Mouse (Mus musculus) layer of hippocampus, adult 11-12 months (tissue): ENCODE results near the gene Txnip.

Experiments
- DNase-seq: peaks from one replicate; pipeline ENCODE4 v3.0.0; 2022; ENCODE audit warnings: low spot score

The Txnip gene

GRCm38 (mm10) chr3:96551890-96552289 is 5.9 kb upstream of the Txnip start:
- DNase-seq, result no peak

DNA sequence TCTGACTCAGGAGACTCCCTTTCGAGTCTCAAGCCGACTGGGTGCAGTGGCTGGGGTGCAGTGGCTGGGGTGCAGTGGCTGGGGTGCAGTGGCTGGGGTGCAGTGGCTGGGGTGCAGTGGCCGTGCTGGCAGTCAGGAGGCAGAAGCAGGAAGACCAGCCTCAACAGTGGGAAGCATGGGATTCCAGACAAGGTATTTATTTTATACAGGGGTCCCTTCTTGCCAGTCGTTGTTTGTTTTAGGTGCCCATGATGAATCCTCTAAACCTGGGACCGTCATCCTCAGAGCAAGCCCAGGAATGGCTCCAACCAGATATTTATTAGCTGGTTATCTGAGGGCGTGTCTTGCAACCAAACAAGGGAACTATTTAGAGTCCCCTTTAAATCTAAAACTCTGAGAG is 4.2 kb upstream of the Txnip start:
- no peak for DNase-seq

DNA sequence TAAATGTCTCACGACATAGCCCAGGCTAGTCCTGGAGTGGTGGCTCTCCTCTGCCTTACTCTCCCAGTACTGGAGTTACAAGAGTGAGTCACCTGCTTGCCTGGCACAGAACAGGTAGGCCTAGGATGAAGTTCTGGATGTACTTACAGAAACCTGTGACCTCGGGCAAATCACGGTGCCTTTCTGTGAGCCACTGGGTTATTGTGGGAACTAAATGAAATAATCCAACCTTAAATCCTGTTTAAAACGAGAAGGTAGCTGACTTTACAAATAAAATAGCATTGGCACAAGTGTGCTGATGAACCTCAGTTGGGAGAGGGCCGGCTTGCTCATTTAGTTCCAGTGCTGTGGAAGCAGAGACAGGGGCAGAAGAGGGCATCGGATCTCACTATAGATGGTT is 3.5 kb upstream of the Txnip start:
- no peak for DNase-seq

DNA sequence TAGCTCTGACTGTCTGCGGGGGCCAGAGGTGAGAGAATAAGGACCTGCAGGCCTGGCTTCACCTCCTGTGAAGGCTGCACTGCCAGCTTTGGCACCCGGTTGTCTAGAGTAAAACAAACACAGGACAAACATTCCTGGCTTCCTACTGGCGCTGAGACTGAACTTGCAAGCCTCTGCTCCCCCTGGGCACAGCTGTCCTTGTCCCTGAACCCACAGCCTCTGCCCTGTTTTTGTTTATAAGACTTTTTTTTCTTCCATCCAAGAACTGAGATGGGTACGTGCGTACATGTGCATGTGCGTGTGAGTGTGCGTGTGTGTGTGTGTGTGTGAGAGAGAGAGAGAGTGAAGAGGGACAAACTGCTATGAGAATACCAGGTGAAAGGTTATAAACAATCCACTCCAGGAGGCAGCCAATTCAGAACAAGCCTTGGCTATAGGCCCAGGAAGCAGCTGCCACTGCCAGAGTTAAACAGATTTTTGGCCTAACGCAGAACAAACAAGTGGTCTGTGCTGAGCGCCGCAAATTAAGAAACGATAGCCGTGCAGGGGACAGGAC is 2.6 kb upstream of the Txnip start:
- peak; percentile 64 for DNase-seq

DNA sequence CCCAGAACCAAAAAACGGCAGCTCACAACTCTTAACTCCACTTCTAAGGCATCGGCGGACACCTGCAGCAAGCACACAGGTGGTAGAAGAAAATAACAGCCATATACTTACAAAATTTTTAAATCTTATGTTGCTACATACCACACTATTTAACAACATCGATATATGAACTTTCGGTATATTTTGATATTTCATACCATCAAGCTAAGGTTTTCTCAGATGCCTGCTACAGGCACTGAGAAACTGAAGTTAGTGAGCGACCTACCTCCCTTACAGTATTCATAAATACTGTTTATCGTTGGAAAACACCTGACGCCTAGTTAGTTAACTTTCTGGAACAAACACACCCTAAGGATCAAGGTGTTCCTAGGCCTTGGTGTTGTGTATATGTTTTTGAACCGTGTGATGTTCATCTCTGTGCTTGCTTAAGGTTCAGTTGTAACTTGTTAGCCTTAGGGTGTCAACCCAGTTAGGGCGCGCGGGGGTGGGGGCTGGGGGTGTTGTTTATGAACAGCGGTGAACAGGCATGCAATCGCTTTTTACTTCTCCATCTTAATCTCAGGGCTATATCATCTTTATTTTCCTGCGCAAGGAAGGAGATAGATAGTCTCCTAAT is 1.6 kb upstream of the Txnip start:
- no peak for DNase-seq

DNA sequence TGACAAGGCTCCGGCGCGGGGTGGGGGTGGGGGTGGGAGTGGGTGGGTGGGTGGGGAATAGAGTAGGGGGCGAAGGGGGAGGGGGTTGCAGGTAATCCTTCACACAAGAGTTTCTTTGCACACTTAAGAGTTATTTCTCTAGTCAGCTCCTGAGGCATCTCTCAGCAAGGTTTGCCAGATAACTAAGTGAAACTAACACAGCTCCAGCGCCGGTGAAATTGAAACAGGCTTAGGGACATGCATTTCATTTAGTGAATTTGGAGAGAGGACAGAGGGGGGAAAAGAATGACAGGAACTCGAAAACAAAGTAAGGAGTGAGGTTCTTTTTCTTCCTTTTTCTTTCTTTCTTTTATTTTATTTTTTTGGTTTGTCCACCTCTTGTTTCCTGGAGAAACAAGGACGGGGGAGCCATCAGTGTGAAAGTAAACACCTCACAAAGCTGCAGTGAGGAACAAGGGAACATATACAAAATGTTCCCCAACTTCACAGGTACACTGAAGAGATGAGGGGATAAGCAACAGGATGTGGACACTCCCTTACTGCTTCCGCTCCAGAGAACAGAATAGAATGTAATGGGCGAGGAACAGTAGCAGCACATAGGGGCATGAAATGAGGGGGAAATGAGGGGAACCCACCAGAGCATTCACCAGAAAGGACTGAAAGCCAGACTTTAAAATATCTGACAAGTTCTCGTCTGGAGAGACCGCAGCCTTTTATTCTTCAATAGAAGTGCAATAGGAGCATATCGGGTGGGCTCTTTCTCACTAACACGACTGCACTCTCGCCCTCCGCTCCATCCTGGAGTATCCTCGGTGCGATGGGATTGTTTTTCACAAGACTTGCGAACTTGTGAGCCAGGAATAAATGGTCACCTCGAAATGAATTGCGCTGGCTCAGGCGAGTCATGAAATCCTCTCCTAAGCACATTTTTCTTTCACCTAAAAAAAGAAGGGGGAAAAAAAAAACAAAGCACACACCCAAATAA is 814 bp upstream of the Txnip start:
- DNase-seq, result no peak

GRCm38 (mm10) chr3:96558159-96558558 is 402 bp downstream of the Txnip start:
- no peak for DNase-seq

DNA sequence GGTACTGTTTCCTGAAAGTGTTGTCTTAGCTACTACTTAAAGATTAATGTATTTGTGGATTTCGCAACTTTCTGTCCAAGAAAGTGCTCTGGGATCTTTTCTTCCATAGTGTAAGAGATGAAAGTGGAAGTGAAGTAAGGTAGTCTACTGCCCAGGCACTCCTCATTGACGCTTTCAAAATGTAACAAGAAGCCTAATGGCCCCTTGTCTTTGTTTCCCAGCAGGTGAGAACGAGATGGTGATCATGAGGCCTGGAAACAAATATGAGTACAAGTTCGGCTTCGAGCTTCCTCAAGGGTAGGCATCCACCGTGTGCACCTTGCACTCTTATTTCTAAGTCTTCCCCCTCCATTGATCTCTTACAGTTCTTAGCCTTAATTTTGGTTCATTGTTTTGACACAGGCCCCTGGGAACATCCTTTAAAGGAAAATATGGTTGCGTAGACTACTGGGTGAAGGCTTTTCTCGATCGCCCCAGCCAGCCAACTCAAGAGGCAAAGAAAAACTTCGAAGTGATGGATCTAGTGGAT is 975 bp downstream of the Txnip start:
- no peak for DNase-seq

DNA sequence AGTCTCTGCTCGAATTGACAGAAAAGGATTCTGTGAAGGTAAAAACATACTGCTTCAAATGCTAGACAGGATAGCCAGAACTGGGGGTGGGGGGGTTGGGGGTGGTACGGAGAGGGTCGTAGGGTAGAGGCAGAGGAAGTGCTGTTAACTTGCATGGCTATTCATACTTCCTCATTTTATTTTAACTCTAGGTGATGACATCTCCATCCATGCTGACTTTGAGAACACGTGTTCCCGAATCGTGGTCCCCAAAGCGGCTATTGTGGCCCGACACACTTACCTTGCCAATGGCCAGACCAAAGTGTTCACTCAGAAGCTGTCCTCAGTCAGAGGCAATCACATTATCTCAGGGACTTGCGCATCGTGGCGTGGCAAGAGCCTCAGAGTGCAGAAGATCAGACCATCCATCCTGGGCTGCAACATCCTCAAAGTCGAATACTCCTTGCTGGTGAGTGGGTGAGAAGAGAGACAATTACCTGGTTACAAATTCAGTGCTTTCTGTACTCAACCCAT is 1.7 kb downstream of the Txnip start:
- DNase-seq, result no peak

- DNase-seq, result no peak
Measured at GRCm38 (mm10) chr3:96559911-96560850, 2.4 kb downstream of the Txnip start.

- no peak for DNase-seq
Measured at GRCm38 (mm10) chr3:96560881-96561668, 3.3 kb downstream of the Txnip start.

DNA sequence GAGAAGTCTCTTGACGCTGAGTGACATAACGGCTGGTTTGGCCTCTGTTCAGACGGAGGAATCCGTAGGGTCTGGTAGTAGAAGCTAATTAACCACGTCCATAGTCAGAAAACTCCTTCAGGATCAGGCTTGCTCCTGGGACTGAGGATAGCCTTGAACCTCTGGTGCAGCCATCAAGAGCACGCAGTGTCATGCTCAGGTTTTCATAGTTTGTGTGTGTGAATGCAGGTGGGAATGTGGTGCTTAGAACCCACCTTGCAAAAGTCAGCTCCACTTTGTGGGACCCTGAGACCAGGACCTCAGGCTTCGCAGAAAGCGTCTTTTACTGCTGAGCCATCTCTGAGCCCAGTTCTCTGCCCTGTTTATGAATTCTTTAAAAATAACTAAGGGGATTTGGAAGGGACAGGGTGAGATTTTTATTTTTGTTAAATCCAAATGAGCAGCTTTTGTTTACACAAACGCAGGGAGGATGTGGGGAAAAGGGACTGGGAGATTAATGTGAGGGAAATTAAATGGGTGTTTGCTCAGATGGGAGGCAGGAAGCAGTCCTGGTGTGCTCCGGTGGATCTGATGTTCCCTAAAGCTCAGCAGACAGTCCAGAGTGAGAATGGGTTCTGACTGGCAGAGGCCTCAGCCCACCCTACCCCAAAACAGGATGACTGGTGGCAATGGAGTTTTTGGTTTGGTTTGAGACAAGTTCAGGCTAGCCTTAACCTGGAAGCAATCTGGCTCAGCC is 4.4 kb downstream of the Txnip start:
- DNase-seq, result no peak

- no peak for DNase-seq
Measured at GRCm38 (mm10) chr3:96563267-96563666, 5.5 kb downstream of the Txnip start.

GRCm38 (mm10) chr3:96563911-96564632 is 6.3 kb downstream of the Txnip start:
- DNase-seq, result no peak

DNA sequence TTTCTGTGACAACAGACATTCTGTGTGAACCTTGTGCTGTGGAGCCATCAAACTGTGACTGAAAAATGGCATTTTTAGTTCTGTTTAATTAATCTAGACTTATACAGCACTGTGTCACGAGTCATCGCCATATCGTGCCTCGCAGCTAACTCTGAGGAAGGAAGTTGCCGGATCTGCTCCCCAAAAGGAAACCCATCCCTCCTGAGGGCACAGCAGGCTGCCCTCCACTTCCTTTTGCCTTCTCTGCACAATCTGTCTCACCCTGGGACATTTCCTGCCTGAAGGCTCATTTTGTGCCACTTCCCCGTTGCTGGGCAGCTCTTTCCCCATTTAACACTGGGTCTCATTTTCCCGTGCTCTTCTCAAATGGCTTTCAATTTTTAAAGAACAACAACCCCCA is 6.9 kb downstream of the Txnip start:
- peak; percentile 40 for DNase-seq

GRCm38 (mm10) chr3:96565105-96565504 is 7.3 kb downstream of the Txnip start:
- DNase-seq, result no peak

GRCm38 (mm10) chr3:96566661-96567450 is 9.1 kb downstream of the Txnip start:
- DNase-seq, result no peak

- DNase-seq, result no peak
Measured at GRCm38 (mm10) chr3:96568605-96569004, 10.8 kb downstream of the Txnip start.
